Mouse (Mus musculus): Measurements from ENCODE around the gene Akt1. TPM values are rescaled to one million over a fixed set of nuclear protein-coding genes. Genes with fewer than 3 reads are reported as not detected.

Akt1 gene
- polyA plus RNA-seq, 1 experiment: 319 TPM

GRCm38 (mm10) chr12:112621900-112622299 is 52.8 kb downstream of the Akt1 start:
- TF ChIP-seq POLR2A (IDR thresholded peaks at IDR 0.05; ENCODE audit: borderline replicate concordance, extremely low read depth, insufficient read depth, insufficient read length, poor library complexity, severe bottlenecking) (no peak), CTCF (IDR thresholded peaks at IDR 0.05; ENCODE audit: borderline replicate concordance, extremely low read depth, insufficient read depth, insufficient read length) (no peak)
- no peak for DNase-seq (ENCODE audit: low read depth)

DNA sequence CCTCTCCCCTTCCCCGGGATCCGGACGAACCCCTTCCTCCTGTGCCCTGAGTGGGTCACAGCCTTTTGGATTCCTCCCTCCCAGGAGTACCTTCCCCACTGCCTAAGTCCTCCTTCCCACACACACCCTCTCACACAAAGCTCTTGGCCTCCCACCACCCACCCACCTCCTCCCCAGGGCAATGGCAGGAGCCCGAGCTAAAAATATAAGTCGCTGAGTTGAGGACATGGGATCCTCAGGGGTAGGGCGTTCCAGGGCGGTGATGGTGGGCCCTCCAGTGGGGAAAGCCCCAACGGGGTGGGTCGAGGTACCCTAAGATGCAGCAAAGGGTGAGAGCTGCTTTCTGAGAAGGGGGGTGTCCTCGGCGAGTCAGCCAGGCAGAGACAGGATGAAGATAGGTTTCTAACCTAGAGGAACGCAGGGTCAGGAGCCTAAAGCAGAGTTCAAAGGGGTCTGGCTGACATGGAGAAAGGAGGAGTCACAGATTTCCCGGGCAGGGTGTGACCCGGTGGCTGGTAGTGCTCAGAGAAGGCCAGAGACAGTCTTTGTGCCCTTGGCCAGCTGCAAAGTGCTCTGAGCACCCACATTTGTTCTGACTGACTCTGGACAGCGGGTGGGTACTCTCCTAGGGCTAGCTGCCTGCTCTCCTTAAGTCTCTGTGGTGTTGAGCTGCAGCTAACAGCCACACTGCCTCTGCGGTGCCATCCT is 54.2 kb downstream of the Akt1 start:
- DNase-seq (ENCODE audit: low read depth): no peak

GRCm38 (mm10) chr12:112619686-112620353 is 54.9 kb downstream of the Akt1 start, which contains the start of gene Adssl1:
Adssl1 (plus strand) TSS chr12:112620045.
- TF ChIP-seq CTCF (IDR thresholded peaks at IDR 0.05; ENCODE audit: borderline replicate concordance, extremely low read depth, insufficient read depth, insufficient read length) (no peak), POLR2A (IDR thresholded peaks at IDR 0.05; ENCODE audit: borderline replicate concordance, extremely low read depth, insufficient read depth, insufficient read length, poor library complexity, severe bottlenecking) (0 out of 2 replicates have a peak, but pooled peaks have one; percentile 24)
- peak; percentile 66 for DNase-seq (ENCODE audit: low read depth)

More for the DNA sequence above, 54.2 kb downstream of the Akt1 start:
- TF ChIP-seq CTCF (IDR thresholded peaks at IDR 0.05; ENCODE audit: borderline replicate concordance, extremely low read depth, insufficient read depth, insufficient read length) (no peak), POLR2A (IDR thresholded peaks at IDR 0.05; ENCODE audit: borderline replicate concordance, extremely low read depth, insufficient read depth, insufficient read length, poor library complexity, severe bottlenecking) (no peak)

DNA sequence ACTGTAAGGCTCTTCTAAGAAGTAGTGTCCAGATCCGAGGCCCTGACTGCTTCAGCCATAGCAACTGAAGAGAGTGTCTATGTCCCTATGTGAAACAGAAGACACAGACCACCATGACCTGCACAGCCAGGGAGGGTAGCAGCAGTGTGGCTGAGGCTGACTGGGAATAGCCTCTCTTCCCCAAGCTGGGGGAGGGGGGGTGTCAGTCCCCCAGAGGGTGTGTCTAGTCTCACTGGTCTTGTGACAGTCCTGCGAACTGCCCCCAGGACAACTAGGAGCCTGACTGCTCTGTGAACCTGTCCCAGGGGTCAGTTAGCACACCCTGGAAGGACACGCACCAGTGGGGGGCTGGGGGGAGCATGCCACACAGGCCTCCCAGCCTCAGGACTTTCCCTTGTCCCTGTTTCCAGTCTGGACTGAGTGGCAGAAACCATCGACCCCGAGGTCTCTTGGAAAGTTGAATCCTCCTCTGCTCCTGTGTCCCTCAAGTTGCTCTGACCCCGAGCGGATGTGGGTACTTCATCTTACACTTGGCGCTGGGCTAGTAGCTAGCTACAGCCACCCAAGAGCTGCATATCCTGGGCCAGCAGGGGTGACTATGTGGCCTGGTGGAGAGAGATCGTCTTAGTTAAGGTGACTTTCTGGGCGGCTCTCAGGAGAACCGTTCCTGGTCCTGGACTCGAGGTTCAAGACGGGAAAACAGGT is 55.6 kb downstream of the Akt1 start:
- no peak for TF ChIP-seq POLR2A (IDR thresholded peaks at IDR 0.05; ENCODE audit: borderline replicate concordance, extremely low read depth, insufficient read depth, insufficient read length, poor library complexity, severe bottlenecking)
- TF ChIP-seq CTCF (IDR thresholded peaks at IDR 0.05; ENCODE audit: borderline replicate concordance, extremely low read depth, insufficient read depth, insufficient read length): no peak
- no peak for DNase-seq (ENCODE audit: low read depth)

- DNase-seq (ENCODE audit: low read depth): peak; percentile 81
- TF ChIP-seq POLR2A (IDR thresholded peaks at IDR 0.05; ENCODE audit: borderline replicate concordance, extremely low read depth, insufficient read depth, insufficient read length, poor library complexity, severe bottlenecking): no peak
- TF ChIP-seq CTCF (IDR thresholded peaks at IDR 0.05; ENCODE audit: borderline replicate concordance, extremely low read depth, insufficient read depth, insufficient read length): peak; percentile 71
Measured at GRCm38 (mm10) chr12:112617898-112618380, 56.7 kb downstream of the Akt1 start.

- peak; percentile 28 for DNase-seq (ENCODE audit: low read depth)
- TF ChIP-seq CTCF (IDR thresholded peaks at IDR 0.05; ENCODE audit: borderline replicate concordance, extremely low read depth, insufficient read depth, insufficient read length) (no peak), POLR2A (IDR thresholded peaks at IDR 0.05; ENCODE audit: borderline replicate concordance, extremely low read depth, insufficient read depth, insufficient read length, poor library complexity, severe bottlenecking) (no peak)
Measured at GRCm38 (mm10) chr12:112617184-112617583, 57.5 kb downstream of the Akt1 start.

DNA sequence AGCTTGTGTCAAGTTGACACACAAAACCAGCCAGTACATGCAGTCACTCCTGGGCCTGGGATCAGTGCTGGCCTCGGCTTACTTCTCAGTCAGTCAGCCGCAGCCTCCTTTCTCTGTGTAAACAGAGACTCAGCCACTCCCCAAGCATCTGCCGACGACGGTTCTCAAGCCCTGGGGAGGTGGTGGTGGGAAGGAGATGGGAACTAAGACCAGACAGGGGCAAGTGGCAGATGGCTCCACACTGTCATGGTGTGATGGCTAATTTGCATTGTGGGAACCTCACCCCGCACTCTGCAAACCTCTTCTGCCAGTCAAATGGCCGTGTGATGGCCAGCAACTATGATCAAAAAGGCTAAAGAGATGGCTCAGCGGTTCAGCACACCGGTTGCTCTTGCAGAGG is 58.0 kb downstream of the Akt1 start:
- no peak for TF ChIP-seq POLR2A (IDR thresholded peaks at IDR 0.05; ENCODE audit: borderline replicate concordance, extremely low read depth, insufficient read depth, insufficient read length, poor library complexity, severe bottlenecking)
- TF ChIP-seq CTCF (IDR thresholded peaks at IDR 0.05; ENCODE audit: borderline replicate concordance, extremely low read depth, insufficient read depth, insufficient read length): no peak
- no peak for DNase-seq (ENCODE audit: low read depth)

DNA sequence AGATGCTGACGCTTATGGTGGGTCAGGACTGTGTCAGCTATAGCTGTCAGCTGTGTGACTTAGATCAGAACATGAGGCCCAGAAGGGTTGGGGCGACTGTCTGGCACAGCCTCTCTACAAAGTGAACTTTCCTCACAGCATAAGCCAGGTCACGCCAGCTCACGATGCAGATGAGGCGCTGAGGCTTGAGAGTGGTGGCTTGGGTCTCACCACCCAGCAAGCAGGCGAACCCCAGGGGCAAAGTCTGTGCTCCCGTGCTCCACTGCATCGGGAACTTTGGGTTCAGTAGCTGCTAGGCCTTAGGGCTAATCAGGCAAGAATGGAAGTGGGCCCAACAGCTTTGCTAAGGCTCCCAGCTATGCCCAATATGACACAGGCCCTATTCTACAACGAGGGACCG is 65.7 kb downstream of the Akt1 start:
- DNase-seq (ENCODE audit: low read depth): no peak
- no peak for TF ChIP-seq POLR2A (IDR thresholded peaks at IDR 0.05; ENCODE audit: borderline replicate concordance, extremely low read depth, insufficient read depth, insufficient read length, poor library complexity, severe bottlenecking)
- TF ChIP-seq CTCF (IDR thresholded peaks at IDR 0.05; ENCODE audit: borderline replicate concordance, extremely low read depth, insufficient read depth, insufficient read length): no peak

GRCm38 (mm10) chr12:112606998-112607397 is 67.7 kb downstream of the Akt1 start:
- DNase-seq (ENCODE audit: low read depth): no peak
- TF ChIP-seq CTCF (IDR thresholded peaks at IDR 0.05; ENCODE audit: borderline replicate concordance, extremely low read depth, insufficient read depth, insufficient read length): no peak
- TF ChIP-seq POLR2A (IDR thresholded peaks at IDR 0.05; ENCODE audit: borderline replicate concordance, extremely low read depth, insufficient read depth, insufficient read length, poor library complexity, severe bottlenecking): no peak

- DNase-seq (ENCODE audit: low read depth): peak; percentile 74
- TF ChIP-seq POLR2A (IDR thresholded peaks at IDR 0.05; ENCODE audit: borderline replicate concordance, extremely low read depth, insufficient read depth, insufficient read length, poor library complexity, severe bottlenecking) (no peak), CTCF (IDR thresholded peaks at IDR 0.05; ENCODE audit: borderline replicate concordance, extremely low read depth, insufficient read depth, insufficient read length) (peak; percentile 90)
Measured at GRCm38 (mm10) chr12:112605766-112606165, 68.9 kb downstream of the Akt1 start.

Data from brain, embryonic 14.5 days (tissue).